Mouse (Mus musculus) heart, postnatal 25 days (tissue): Measurements from ENCODE around the gene Cntn5. TPM values are rescaled to one million over a fixed set of nuclear protein-coding genes. Genes with fewer than 3 reads are reported as not detected.

ENCODE experiments used
- DNase-seq: peaks from one replicate; pipeline ENCODE4 v3.0.0; 2022; ENCODE audit warnings: low spot score
- intact Hi-C: fragments of 180-260 bp; cut with DNase I; formaldehyde crosslinking; loops from one replicate; pipeline ENCODE4 v1.15.1; 2025
- total RNA-seq, 2 experiments: library from RNA; stranded (reverse); gene quantifications; 2 replicates each; pipeline ENCODE4 v1.2.3; 2021

The Cntn5 gene
- total RNA-seq, 2 experiments from 2014 or later: 0.14 to 0.39 TPM

DNA sequence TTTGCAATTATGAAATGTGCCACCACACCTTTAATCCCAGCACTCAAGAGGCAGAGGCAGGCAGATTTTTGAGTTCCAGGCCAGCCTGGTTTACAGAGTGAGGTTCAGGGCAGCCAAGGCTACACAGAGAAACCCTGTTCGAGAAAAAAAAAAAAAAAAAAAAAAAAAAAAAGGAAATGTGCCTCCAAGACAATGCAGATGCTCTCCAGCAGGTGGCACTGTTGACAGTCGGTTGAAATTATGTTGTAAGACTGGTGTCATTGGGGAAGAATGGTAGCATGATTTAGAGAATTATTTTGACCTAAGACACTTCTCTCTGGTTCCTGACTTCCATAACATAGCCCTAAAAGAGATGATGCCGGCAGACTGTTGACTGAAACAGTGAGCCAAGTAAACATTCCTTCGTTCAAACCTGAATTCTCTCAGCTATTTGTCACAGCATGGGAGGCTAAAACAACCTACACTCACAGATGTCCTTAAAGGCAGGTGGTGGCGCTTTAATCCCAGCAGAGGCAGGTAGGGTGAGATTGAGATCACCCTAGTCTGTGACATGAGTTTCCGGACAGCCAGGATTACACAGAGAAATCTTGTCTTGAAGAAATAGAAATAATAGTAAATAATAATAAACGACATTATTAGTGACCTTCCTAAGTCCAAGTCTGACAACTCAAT, 579.7 kb downstream of the Cntn5 start:
- intact Hi-C loops: no loop called here
- DNase-seq: no peak

DNA sequence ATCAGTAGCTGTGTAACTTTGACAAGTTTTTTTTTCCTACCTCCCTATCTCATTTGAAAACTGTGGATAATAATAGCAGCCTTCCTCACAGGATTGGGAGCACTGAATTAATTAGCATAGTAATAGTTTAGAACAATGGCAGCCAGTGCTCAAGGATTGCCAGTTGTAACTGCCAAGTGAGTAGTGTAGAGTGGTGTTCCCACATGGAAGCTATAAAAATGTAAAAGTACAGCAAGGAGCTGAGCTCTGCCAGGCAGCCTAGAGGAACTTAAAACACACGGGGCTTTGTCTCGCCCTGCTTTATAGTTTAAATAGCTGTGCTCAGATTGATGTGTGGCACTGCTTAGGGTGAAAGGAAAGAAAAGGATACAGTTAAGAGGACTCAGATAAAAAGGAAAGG, 635.2 kb downstream of the Cntn5 start:
- intact Hi-C loops: no loop called here
- DNase-seq: no peak

DNA sequence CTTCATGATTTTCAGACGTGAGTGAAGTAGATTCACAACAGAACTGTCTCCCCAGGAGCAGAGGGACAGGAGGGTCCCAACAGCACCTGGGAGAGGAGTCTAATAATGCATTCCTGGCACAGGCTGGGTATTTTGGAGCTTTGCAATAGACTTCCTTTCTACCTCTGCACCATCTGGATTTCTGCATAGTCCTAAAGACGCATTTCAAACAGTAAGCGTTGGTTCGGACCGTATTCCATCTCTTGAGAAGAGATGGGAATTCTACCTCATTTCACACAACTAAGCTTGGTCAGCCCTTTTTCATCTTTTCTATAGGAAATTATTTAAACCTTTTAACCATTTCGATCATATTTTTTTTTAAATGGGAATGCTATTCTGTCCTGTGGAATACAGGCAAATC, 635.7 kb downstream of the Cntn5 start:
- intact Hi-C loops: no loop called here
- no peak for DNase-seq

- intact Hi-C loops: no loop called here
- no peak for DNase-seq
Measured at GRCm38 (mm10) chr9:10265616-10266015, 639.0 kb downstream of the Cntn5 start.

- intact Hi-C loops: no loop called here
- DNase-seq: no peak
Measured at GRCm38 (mm10) chr9:10233364-10233763, 671.2 kb downstream of the Cntn5 start.

- no peak for DNase-seq
- intact Hi-C loops: no loop called here
Measured at GRCm38 (mm10) chr9:10232066-10232465, 672.5 kb downstream of the Cntn5 start.

DNA sequence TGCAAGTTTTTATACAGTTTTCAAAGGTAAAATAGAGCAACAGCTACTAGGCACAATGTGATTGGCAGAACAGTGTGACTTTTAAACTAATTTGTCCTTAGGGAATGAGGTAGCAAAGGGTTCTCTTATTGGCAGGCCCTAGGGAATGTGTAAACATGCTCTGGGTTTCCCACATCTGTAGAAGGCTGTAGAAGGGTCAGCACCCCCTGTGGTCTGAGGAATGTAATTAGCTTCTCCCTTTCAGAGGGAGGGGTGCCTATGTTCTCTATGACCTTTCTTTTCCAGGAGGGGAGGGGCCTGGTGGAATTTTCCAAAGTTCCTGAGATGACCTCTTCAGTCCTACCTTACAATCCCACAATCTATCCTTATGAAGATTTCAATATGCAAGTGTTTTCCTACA, 673.6 kb downstream of the Cntn5 start:
- no peak for DNase-seq
- intact Hi-C loops: no loop called here

GRCm38 (mm10) chr9:10229716-10230115, 674.9 kb downstream of the Cntn5 start:
- intact Hi-C loops: no loop called here
- no peak for DNase-seq

DNA sequence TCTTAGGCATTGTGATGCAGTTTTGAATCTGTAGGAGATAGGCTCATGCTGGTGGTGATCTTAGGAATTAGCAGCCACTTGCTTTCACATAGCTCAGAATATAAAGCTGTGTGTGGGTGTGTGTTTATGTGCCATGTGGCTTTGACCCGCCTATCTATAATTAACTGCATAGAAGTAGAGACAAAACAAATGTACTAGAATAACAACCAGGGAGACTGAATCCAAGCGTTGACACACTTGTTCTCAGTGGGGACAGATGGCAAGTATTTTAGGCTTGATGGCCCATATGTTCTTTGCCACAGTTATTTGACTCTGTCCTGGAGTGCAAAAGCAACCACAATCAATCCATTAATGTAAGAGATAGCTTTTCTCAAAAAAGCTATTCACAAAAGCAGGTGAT, 678.6 kb downstream of the Cntn5 start:
- intact Hi-C loops: no loop called here
- DNase-seq: no peak

DNA sequence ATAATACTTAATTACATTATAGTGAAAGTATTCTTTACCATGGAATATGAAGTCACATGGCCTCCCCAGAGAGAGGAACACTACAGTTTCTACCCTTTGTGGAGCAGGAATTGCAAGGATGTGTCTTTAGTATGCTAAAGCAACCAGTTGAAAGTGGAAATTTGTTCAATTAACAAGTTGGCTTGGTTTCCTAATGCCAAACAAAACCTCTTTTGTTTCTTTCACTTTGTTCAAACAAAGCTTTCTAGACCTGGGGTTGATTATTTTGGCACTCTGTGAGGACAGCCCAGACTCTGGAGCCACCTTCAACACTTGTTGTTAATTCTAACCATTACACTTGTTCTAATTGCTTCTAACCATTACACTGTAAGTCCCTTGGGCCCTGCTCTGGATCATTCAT, 718.5 kb downstream of the Cntn5 start:
- intact Hi-C loops: no loop called here
- no peak for DNase-seq

DNA sequence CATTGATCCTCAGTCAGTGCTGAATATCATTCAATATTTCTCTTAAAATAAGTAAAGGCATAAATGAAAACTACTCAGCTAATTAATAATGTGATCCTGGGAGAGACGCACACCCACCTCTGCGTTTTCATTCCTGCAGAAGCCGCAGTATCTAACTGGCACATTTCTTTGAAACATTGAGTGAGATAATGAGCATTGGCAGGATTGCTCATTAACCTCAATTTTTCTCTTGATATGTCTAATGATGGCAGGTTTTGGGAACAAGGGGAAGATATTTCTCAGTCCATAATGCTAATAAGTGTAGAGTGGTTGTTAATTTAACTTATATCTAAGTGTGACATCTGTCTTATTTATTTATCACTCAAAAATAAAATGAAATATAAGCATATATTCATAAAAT, 734.0 kb downstream of the Cntn5 start:
- no peak for DNase-seq
- intact Hi-C loops: no loop called here

DNA sequence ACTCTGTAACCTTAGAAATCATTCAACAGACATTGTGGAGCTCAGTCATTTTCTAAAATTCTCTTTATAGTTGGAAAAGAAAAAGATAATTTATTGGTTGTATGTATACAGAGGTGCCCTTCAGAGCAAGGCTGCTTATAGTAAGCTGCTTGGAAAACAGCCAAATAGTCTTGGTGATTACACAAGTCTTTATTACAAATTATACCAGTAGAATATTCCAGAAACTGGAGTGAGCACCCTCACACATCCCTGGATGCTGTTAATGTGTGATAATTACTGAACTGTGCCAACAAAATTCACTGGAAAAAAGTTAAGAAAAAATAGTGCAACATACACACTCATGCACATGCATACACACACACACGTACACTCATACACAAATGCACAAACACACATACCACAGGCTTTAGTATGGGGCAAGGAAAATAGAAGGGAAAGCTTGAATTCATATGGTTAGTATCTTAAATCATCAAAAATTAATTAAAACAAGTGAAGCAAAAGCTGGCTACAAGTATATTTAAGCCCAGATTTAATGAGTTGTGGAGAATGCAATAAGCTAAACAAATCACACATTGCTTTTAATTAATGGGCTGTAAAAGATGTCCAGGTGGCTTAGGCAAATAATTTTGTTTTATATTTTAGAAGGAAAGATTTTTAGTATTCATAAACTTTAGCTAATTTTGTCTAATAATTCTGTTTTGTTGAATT, 783.1 kb downstream of the Cntn5 start:
- intact Hi-C loops: no loop called here
- no peak for DNase-seq

DNA sequence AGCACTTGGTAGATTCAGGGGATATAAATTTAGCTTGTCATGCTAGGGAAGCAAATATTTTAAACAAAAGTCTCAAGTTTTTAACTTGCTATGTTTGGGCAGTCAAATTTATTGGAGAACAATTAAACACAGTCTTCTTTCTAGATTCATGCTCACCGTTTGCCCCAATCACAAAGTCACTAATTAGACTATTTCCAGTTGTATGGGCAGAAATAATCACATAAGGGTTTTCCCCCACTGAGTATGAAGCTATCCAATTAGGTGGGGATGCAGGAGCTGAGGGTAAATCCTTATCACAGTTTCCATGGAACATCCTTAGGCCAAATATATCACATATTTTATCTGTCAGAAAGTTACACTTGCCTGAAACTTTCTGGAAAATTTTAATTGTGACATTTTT, 788.0 kb downstream of the Cntn5 start:
- intact Hi-C loops: no loop called here
- no peak for DNase-seq

GRCm38 (mm10) chr9:10109156-10109555, 795.4 kb downstream of the Cntn5 start:
- no peak for DNase-seq

GRCm38 (mm10) chr9:10107861-10108260, 796.7 kb downstream of the Cntn5 start:
- intact Hi-C loops: no loop called here
- DNase-seq: no peak

More at GRCm38 (mm10) chr9:10109156-10109555, 795.4 kb downstream of the Cntn5 start:
- intact Hi-C loops: no loop called here

- no peak for DNase-seq
- intact Hi-C loops: no loop called here
Measured at GRCm38 (mm10) chr9:10101812-10102440, 802.6 kb downstream of the Cntn5 start.

- DNase-seq: no peak
- intact Hi-C loops: no loop called here
Measured at GRCm38 (mm10) chr9:10076282-10076681, 828.3 kb downstream of the Cntn5 start.

DNA sequence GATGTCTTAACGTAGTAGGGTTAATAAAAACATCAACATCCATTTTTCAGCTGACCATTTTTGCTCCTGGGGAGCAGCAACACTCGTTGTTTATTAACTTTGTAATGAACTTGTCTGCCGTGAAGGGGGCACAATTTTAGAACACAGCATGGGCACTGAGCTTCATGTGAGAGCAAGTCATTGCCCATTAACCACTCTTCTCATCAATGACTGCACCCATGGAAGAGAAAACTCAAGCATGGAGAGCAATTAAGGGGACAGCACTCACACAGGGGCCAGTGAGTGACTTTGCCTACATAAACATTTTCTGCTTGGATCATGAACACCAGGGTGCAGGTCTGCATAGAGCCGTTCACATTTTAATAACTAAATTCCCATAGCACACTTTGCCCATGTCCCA, 831.2 kb downstream of the Cntn5 start:
- intact Hi-C loops: no loop called here
- no peak for DNase-seq

GRCm38 (mm10) chr9:10072860-10073259, 831.7 kb downstream of the Cntn5 start:
- DNase-seq: no peak
- intact Hi-C loops: no loop called here

DNA sequence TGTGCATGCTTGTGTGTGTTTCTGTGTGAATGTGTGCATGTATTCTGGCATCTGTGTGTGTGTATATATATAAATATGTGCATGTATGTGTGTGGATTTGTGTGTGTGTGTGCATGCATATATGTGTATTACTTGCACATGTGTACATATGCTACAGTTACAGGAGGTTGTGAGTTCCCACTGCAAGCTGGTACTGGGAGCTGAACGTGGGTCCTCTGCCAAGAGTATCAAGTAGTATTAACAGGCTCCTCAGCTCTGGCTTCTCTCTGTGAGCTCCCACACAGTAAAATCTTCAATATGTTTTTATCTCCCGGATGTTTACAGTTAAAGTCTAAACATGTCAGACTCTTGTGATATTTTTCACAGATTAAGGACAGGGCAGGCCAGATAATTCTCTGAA, 833.3 kb downstream of the Cntn5 start:
- intact Hi-C loops: no loop called here
- DNase-seq: no peak
